Mouse (Mus musculus): Measurements from ENCODE around the gene Gm21836.
"Not testable (repeated sequence)": the region's sequence is repeated elsewhere in the genome, so short reads cannot be mapped to it uniquely, and the experiment has no call there.

Gm21836 gene

DNA sequence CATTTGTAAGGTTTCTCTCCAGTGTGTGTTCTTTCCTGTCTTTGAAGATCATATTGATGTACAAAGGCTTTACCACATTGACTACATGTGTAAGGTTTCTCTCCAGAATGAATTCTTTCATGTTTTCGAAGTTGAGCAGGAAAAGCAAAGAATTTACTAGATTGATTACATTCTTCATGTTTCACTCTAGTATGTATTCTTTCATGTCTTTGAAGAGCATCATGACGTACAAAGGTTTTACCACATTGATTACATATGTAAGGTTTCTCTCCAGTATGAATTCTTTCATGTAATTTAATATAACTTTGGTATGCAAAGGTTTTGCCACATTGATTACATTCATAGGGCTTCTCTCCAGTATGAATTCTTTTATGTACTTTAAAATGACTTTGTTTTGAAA, at the start of gene Gm21836:
Gene Gm21836, minus strand, starts transcription at position 101 of the 400 bp plus-strand sequence.
- not testable (repeated sequence) for DNase-seq (ENCODE audit: low spot score)

DNA sequence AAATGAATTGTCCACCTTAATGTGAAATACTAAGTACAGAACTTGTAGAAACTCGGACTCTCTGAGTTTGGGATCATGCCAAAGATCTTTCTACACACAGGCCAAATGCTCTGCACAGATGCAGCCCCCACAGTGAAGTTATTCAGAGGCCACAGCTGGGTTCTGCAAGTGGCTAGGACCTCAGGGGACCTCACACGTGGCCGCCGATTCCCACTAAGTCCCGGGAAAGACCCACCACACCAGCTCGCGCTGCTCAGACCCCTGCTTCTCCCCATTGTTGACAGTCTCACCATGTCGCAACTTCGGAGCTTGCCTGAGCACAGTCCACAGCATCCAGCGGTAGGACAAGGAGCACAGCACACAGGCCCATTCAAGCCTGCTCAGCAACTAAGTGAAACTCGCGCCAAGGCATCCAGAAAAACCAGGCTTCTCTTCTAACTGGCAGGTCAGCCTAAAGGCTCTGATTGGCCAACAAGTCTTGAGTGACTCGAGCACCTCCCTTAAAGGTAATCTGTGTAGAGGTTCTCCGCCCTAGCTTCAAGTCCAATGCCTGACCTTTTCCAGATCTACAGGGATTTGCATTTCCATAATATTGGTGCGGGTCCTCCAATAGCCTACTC, 13.1 kb downstream of the Gm21836 start:
- not testable (repeated sequence) for DNase-seq (ENCODE audit: low spot score)

DNA sequence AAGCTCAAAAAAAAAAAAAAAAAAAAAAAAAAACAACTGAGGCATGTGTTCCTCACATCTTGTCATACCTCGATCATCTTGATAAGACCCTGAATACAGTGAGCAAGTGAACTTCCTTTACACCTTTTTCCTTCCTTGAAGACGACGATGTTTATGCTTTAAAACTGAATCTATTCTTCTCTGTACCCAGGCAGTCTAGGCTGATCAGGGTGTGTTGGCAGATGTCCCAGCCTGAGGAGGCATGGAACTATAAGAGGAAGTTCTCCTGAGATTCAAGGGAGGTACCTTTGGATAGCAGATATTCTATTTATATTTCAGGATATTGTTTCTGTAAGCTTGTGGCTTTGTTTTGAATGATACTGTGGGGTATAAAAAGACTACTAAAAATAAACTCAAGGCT, 15.5 kb downstream of the Gm21836 start:
- no peak for DNase-seq (ENCODE audit: low spot score)

DNA sequence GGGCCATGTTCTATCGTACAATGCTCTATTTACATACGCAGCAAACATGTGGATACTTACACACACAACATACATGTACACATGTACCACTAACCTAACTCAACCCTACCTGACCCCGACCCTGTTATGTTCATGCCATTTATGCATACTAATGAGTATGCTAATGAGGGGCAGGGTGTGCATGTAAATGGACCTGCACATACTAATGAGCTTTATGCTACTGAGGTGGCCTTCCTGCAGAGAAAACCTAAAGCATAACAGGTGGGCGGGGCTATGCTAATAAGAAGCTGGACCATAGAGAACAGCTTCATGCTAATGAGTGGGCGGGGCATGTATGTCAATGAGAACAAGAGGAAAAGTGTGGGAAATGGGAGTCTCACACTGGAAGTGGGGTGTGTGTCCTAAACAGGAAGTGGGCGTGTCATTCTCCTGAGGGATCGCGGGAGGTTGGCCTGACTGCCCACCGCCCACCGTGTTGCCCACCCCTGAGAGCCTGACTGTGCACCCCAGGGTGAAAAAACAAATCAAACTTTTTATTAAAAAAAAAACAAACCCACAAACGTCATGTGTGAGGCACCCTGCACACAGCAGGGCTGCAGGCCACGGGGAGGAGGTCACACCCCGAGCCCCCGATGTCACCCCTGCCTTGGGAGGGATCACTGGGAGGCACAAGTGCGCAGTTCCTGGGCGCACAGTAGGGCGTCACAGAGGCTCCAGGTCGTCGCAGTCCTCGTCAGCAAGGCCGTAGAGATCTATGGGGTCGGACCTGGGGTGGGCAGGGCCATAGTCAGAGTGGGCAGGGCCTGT, 17.3 kb downstream of the Gm21836 start, which contains the start of gene Ppp2r3d:
Gene Ppp2r3d, minus strand, starts transcription at position 803 of the 807 bp plus-strand sequence.
- DNase-seq (ENCODE audit: low spot score) = no peak

DNA sequence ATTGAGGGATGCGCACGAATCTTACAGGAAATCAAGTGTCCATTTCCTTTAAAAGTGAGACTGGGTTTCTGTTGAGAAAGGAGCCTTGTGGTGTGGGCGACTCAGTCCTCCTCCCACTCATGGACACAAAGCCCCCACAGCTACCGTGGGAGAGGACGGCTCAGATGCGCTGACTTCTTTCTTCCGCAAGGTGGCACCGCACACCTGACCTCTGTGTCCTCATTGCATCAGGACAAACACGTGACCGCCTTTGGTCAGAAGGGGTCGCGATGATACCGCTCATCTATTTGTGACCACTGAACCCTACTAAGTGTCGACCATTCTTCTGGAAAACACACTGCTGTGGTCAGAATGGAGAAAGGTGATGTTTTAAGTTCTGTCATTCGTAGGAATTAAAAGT, 17.9 kb downstream of the Gm21836 start:
- no peak for DNase-seq (ENCODE audit: low spot score)

DNA sequence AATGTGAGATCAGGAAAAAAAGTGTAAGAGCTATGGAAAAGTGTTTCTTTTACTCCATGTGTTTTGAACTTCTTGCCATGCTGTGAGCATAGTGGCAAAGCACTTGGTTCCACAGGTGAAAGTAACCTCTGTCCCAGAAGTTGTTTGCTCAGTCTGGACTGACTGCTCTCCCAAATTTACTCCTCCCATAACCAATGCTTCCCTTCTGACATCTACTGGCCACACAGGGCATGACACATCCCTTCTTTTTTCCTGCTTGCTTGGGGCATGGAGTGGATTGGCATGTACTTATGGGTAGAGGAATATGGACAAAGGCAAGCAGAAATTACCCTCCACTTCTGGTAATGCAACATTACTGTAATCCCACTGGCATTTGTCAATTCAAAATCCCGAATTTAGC, 37.0 kb downstream of the Gm21836 start:
- DNase-seq (ENCODE audit: low spot score) = no peak

All from spleen, adult 12 weeks (tissue).